Mouse (Mus musculus) adrenal gland, adult (tissue): ENCODE measurements around the gene Cdt1.

Experiments used
- DNase-seq, 2 experiments: peaks; one replicate each; pipeline ENCODE4 v3.0.0; 2022 to 2023; ENCODE audit warnings: low spot score in 1 of 2; ENCODE audit not compliant: inconsistent age in 2 of 2

Gene Cdt1

DNA sequence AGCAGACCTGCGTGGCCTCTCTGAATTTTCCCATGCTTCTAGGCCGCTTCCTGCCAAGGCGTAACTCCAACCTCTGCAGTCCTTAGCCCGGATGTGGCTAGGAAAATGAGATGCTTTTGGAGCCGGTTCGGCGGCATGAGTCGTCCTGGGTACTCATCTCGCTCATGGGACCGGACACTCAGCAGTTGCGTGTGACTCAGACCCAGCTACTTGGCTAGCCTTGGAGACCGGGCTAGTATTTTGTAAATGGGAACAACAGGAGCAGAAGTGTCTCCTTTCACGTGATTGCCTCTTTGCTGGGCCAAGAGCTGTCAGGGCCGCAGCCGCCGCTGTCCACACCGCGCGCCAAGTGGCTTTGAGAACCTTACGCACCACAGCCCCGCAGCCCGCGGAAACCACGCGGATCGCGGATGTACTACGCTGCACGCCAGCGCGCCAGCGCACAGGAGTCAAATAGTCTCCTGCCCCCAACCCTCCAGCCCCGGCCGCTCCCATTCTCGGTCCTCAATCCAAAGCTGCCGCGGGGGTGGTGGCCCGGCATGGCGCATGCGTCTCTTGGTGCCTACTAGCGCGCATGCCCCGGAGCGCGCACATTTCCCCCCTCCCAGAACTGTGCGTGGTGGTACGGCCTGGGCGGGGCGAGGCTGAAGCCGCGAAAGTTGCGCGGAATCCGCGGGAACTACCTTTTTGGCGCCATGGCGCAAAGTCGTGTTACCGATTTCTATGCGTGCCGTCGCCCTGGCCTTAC lies at the start of gene Cdt1:
Cdt1 (plus strand) TSS at position 655 of the 748 bp plus-strand sequence.
- peak; percentile 97 to 99 for DNase-seq

DNA sequence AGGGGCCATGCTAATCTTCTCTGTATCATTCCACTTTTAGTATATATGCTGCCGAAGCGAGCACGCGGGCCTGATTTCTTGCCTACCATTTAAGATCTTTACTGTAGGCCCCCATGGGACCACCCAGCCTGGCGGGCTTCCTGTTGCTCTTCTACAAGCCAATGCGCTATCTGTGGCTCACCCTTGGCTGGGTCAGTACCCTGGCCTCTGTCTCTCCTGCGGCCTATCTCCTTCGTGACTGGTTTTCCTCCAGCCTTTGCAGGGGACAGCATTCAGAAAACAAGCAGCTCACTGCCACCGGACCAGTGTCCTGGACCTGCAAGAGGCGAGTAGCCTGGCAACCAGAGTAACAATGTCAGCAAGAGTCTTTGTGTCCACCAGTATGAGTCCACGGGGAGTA lies 47.2 kb upstream of the Cdt1 start:
- no peak for DNase-seq

DNA sequence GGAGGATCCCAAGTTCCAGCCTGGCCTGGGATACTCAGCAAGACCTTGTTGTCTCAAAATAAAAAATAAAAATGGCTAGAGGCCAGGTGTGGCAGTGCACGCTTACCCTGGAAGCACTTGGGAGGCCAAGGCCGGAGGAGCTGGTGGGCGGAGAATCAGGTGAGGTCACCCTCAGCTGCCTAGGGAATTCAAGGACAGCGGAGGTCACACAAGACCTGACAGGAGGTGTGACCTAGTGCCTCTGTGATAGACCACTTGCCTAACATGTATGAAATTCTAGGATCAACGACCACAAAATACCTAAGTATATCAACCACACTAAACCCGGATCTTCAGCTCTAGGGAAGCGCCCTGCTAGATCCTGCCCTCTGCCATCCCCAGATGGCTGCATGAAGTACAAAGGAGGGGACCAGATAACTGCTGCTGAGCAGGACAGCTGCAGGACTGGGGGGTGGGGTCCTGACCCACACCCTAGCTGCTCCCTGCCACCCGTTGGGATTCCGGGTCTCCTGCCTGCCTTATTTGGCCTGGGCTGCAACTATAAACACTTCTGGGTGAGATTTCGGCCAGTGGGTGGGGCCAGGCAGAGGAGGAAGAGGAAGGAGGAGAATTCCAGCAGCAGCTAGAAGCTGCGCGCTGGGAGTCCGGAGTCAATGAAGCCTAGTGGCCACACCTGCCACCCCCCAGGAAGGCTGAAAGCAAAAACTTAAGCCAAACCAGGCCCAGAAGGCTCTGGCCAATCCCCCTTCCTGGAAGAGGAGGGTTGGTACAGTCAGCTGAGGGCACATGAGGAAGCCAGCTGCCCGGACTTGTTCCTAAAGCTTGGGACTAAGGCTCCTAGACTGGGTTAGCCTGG lies 44.8 kb upstream of the Cdt1 start:
- peak; percentile 48 to 66 for DNase-seq

DNA sequence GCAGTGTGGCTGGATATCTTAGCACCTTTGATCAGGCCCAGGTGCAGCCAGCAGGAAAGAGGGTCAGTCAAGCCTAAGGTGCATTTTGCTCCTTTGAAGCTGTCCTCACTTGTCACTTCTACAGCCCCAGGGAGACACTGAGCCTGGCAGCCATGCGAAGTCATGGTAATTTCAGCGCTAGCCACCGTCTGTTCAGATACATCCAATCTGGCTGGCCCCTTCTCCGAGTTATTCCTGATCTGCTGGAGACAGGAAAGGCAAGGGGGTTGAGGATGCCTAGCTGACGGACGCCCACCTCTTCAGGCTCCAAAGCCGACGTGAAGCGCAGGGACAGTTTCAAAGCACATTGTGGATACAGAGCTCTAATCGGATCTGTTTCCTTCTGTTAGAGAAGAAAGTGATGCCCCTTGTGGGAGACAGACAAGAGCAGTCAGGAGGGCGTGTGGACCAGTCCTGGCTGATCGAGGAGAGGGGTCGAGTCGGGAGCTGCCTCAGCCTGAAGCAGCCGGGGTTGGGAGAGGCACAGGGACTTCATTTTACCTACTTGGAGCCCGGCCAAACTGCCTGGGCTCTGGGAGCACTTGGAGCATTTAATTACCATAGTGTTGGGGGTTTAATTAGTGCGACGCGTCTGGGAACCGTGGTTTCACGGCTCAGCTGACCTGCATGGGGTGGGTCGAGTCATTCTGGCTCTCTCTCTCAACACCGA lies 44.0 kb upstream of the Cdt1 start:
- no peak for DNase-seq

DNA sequence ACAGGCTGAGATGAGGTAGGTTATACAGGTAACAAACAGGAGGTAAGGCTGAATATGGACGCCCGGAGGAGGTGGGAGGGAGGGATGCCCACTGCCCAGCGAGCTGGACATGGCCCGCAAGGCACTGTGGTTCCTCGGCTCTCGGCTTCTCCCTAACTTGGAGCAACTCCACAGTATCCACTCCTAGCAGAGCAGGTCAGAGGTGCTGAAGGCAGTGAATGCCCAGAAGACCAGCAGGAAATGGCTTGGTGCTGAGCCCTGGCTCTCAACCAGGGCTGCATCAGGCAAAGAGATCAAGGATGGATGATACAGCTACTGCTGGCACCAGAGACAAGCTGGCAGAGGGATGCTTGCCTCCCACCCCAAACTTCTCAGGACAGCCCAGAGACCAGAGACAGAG lies 43.3 kb upstream of the Cdt1 start:
- peak in 1 of 2 experiments; percentile 51 for DNase-seq

DNA sequence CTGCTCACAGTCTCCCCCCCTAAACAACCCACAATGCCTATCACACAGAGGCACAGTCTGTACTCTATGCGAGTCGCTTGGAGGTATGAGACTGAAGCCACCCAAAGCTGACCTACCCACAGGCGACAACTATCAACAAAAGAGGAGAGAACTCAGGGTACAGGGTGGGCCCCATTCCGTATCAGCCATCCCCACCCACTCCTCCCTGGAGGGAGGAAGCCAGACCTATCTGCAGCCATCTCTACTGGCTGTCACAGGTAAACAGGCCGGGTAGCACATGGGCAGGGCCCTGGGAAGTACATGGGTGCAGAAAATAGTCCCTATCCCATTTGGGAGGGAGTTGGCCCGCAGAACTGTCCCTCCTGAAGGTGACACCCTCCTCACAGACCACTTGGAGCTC lies 42.8 kb upstream of the Cdt1 start:
- no peak for DNase-seq

DNA sequence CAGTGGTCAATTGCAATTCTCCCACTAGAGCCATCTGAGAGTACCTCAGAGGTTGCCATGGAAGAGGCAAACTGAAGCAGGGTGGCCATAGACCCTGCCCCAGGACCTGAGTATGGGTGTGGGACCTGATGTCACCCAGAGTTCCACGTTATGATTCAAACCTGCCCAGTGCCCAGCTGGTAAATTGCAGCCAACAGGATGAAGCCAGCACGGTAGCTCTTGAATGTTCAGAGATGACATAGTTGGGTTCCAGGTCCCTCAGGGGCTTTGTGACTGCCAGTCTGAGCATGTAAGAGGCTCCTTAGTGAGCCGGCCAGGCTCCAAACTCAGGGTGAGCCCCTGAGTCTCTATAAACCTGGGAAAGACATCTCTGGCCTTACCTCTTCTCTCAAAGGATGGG lies 41.7 kb upstream of the Cdt1 start:
- no peak for DNase-seq

DNA sequence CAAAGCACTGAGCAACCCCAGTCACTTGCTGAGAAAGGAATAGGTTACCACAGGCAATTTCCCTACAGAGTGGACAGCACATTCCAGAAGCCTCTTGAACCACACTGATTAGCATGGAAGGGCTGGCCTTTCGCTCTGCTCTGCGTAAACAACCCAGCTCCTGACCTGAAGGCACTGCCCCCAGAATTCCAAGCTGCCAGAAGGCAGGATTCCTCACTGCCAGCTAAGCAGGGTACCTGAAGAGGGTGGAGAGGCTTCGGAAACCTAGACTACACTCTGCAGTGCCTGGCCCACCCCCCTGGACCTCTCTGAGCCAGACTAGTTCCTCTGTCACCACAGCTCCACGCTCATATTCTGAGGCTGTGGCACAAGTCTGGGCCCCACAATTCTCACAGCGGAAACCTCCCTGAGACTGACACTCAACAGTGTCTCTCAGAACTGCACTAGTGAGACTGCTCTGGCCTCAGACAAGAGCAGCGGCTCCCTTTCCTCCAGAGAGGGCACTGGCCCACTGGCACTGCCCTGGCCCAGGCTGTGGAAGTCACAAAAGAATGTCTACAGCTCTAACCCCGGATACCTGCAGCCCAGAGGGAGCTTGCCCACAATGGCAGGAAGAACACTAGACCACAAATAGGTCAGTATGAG lies 41.2 kb upstream of the Cdt1 start:
- DNase-seq, result no peak

DNA sequence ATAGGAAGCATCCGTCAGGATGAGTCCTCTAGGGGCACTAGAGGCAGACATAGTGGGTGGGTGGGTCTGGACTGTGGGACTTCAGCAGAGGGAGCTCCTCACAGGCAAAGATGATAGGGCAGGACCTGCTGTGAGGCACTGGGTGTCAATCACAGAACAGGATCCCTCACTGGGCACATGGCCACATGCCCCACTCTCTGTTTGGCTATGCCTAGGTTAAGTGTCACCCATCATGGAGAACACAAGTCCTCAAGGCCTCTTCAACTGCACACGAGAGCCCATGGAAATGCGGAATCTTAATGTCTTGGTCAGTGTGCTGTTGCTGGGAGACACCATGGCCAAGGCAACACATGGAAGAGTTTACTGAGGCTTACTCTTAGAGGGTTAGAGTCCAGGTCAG lies 39.9 kb upstream of the Cdt1 start:
- DNase-seq, result no peak

DNA sequence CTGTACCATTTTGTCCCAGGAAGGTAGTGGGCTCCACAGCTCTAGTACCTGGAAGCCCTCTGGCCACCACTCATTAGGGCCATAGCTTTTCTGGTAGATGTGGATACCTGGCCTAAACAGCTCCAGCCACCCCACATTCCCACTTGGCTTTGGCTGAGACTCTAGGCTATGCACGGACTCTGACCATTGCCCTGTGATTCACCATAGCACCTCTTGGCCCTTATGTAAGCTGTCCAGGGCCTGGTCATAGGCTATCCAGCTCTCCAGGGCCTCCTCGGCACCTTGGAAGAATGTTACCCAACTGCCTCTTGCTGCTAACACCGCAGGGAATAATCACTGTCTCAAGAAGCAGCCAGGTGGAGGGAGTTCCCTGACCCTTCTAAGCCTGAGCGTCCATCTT lies 38.7 kb upstream of the Cdt1 start:
- DNase-seq, result no peak

DNA sequence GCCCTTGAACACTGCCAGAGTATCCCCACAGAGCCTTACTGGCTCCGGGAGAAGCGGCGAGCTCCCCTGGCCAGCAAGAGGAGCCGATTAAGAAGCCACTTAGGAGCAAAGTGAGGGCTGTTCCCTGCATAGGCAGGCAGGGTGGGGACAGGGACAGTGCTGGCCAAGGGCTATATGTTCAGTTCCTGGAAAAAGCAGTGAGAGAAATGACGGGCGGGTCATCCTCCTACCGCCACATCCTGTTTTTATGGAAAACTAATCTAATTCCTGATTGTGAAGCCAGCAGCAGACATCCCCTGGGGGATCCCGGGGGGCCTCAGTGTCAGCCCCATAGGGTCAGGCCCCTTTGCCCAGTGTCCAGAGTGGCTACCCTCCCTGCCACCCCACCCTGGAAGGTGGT lies 36.5 kb upstream of the Cdt1 start:
- DNase-seq, result no peak

DNA sequence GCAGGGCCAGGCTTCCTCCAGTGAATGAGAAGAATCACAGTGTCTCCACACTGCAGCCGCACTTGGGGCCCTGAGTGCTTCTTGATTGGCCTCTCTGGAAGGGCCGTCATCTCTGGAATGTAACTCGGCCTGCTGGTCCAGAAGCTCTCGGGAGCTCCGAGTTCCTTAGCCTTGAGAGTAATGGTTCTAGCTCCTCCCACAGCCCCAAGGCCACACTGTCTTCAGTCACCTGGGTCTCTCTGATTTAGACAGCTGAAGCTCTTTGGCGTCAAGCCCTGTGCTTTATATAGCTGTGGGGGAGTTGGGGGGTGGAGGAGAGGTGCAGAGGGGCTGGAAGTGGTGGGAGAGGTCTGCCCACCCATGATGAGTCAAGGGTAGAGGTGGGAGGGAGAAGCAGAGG lies 30.8 kb upstream of the Cdt1 start:
- no peak for DNase-seq

DNA sequence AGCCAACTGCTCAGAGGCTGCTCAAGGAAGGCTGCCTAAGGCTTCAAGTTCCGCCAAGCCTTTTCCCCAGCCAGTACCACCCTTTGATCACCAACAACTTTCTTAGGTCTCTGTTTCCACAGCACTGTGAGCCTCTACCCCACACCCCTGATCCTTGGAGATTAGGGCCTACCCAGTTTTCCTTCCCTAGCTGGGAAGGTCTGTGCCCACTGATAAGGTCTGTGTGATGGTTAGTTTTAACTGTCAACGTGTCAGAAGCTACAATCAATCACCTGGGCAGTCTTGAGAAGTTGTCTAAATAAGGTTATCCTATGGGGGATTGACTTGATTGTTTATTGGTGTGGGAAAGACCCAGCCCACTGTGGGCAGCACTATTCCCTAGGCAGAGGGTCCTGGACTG lies 30.0 kb upstream of the Cdt1 start:
- DNase-seq, result no peak

DNA sequence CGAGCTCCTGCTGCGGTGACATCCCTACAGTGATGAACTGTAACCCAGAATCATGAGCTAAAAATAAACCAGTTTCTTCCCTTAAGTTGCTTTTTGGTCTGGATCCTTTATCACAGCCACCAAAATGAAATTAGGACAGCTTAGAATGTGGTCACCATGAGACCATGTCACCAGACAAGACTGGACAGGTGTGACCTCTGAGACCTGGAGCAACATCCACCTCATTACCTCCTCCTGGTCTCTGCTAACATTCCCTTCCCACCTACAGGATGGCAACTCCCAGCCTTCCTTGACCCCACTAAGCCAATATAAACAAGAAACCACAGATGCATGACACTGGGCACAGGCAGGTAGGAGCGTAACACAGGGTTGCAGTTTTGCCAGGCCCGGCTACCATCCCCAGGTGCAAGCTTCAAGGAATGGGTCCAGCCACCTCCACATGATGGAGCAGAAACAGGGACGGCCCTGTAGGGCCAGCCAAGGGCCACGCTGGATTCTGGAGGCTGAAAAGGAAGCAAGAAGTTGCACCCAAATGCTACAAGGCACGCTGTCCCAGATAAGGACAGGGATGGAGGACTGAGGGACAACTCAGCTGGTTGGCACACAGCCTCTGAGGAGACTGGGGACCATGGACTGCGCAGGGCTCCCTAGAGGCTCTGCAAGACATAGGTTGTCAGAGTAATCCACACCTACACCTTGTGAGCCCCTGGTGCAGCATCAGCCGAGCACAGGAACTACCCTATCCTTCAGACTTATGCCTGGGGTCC lies 29.3 kb upstream of the Cdt1 start:
- DNase-seq, result no peak

DNA sequence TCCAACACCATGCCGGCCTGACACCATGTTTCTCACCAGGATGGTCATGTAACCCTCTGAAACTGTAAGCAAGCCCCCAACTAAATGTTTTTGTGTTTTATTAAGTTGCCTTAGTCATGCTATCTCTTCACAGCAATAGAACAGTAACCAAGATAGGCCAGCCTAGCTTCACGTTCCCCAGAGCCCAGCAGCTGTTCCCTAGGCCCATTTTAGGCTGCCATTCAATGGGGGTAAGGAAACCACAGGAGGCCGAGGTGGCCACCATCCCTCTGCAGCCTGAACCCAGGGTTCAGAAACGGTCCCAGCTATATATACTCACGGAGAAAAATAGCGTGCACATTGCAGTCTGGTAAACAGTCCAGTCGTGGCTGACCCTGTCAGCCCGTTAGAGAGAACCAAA lies 23.7 kb upstream of the Cdt1 start:
- no peak for DNase-seq

DNA sequence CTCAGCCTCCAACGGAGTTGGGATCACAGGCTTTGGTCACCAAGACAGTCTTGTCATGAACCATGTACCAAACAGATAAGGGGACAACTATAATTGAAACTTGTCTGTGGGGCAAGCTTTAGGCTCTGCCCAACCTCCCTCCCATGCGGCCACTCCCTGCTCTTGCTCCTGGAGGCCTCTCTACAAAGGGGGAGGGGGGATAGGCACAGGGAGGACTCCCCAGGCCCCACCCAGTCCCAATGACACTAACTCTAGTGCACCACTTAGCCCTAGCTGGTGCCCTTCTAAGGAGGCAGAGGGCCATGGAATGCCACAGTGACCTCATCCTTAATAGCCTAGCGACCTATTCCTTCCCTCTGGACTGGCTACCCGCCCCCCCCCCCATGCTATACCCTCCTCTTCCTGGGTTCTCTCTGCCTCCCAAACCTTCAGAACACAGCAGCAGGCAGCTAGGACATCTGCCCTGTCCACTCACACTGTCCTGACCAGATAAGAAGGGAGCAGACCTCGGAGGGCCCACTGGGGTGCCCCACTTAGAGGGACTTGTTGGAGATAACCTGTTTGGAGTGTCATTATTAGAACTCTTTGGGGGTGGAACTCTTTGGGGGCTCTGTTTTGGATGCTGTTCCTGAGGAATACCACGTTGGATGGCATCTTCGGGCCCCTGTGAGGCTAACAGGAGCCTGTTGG lies 21.6 kb upstream of the Cdt1 start:
- DNase-seq, result peak in 1 of 2 experiments; percentile 6

DNA sequence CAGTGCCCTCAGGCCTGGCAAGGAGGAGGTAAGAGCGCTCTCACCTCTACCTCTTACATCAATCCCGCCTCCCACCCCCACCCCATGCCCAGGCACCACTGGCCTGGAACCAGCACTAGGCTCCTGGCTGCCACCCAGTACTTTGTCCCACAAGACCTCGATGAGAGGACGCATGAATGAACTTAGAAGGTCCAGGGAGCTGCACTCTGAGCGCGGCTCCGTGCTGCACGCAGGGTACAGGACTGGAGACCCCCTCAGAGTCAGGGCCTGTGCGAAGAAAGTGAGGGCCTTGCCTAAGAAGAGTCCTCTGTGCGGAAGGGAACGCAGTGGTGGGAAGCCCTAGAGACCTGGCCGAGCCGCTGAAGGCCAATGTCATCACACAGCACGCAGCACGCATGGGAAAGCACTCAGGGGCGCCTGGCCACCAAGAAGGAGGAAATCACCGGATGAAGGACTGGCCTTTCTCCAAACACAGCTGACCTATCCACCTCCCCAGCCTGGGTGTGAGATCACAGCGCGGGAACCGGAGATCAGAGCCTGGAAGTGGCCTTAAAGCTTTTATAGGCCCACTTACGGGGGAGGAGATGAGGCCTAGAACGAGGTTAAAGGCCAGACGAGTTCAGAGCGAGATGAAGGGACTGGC lies 20.9 kb upstream of the Cdt1 start:
- peak; percentile 60 to 83 for DNase-seq

DNA sequence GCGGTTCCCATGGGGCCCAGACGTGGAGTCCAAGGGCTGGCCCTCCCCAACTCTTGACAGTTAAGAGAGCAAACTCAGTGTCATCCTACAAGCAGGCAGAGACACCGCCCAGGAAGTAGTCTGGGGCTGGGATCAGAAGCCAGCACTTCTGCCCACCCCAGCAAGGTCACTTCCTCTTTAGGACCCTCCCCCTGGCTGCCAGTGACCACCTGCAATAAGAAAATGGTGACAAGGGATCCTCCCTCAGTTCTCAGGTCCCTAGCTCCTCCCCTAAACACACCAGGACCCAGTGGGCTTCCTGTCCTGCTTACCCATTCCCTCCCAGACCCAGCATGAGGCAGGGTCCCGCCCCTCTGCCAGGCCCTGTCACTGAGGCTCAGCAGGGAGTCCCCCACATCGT lies 20.0 kb upstream of the Cdt1 start:
- peak; percentile 22 to 41 for DNase-seq

DNA sequence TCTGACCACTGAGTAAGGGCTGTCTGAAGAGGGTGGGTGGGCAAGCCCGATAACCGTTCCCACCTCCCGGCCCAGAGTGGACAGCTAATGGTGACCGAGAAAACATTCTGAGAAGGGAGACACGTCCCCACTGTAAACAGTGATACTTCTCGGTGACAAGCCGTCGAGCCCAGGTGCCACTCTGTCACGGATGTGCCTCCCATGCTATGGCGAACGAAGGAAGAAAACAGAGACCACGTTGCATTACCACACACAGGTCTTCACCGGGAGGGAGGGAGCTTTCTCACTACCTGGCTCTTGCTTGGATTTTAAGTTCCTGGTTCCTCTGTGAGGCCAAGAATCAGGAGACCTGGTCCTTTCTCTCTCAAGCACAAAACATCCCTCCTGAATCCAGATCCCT lies 19.5 kb upstream of the Cdt1 start:
- no peak for DNase-seq
